12 mouse cellular contexts compared by ENCODE assay signal in the genomic region with DNA sequence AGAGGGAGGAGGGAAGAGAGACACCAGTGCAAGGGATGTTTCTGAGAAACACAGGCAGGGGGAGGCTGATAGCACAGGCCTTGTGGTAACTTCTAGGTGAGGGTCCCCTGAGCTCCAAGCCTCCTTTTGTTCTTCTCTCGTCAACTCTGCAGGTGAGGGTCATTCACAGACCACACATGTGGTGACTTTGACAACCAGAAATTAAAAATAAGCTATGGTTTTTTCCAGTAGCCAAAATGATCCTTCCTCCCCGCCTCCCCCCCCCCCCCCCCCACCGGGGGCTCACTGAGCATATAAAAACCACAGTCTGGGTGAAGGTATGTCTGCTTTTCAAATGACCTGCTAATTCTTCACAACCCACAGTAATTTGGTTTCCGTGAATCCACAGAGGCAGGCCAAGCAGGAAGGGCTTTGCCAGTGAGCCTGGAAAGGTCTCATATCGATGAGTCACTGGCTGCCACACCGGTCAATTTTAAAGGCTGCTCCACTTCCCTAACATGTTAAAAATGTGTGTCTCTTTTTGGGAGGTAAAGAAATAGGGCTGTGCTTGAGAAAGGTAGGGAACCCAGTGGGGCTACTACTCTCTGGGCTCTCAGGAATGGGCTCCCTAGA. TPM values are rescaled to one million over a fixed set of nuclear protein-coding genes. Genes with fewer than 3 reads are reported as not detected.
"Had no signal": no experiment of that assay in that cellular context is flagged by ENCODE, and none has a peak within 500 bp of the region (broad histone marks: within the 10 kb centered on the region; RNA-seq: fewer than 3 reads in every experiment).

No protein-coding gene starts in this region.

- H3K27ac ChIP-seq: limb, embryonic 13.5 days; liver, embryonic 14.5 days; midbrain, embryonic 10.5 days; neural tube, embryonic 12.5 days had no signal

- H3K9ac ChIP-seq: limb, embryonic 13.5 days; liver, embryonic 14.5 days; neural tube, embryonic 12.5 days had no signal

- H3K36me3 ChIP-seq: limb, embryonic 13.5 days; midbrain, embryonic 10.5 days; neural tube, embryonic 12.5 days had no signal

- DNase-seq: kidney, adult 18-20 months; kidney, postnatal 10 days; layer of hippocampus, postnatal 36 days; lung, adult 18-20 months; lung, postnatal 4 days; midbrain, embryonic 14.5 days; spleen, adult 18-20 months had no signal

- H3K9me3 ChIP-seq: limb, embryonic 13.5 days; midbrain, embryonic 10.5 days; neural tube, embryonic 12.5 days had no signal

- H3K4me3 ChIP-seq: limb, embryonic 13.5 days; midbrain, embryonic 10.5 days; neural tube, embryonic 12.5 days had no signal

- H3K4me2 ChIP-seq: limb, embryonic 13.5 days; neural tube, embryonic 12.5 days had no signal

RNA-seq across cellular contexts. Expression of a gene that starts 15.0 kb away (rescaled TPM):
- total RNA-seq: megakaryocyte, adult 5-6 weeks had no signal

RNA-seq across cellular contexts. Expression of a gene that starts 48.9 kb away (rescaled TPM):
- total RNA-seq: megakaryocyte, adult 5-6 weeks had no signal
